Mouse (Mus musculus) B cell, adult 2 months (primary cell): Measurements from ENCODE around the gene Irs3.
A peak's percentile ranks its signal among the peaks of the same experiment; 100 is the strongest.
"Not testable (repeated sequence)": the region's sequence is repeated elsewhere in the genome, so short reads cannot be mapped to it uniquely, and the experiment has no call there.

ENCODE experiments used
- DNase-seq, 2 experiments: peaks; one replicate each; pipeline ENCODE4 v3.0.0; 2022

Gene Irs3

GRCm38 (mm10) chr5:137615347-137615746 lies 30.2 kb downstream of the Irs3 start:
- DNase-seq: no peak

GRCm38 (mm10) chr5:137614921-137615320 lies 30.6 kb downstream of the Irs3 start:
- DNase-seq: not testable (repeated sequence)

GRCm38 (mm10) chr5:137613550-137613949 lies 32.0 kb downstream of the Irs3 start, which contains the start of gene Pcolce:
TSS of gene Pcolce (minus strand) at chr5:137613784.
- DNase-seq: no peak

GRCm38 (mm10) chr5:137613076-137613475 lies 32.4 kb downstream of the Irs3 start:
- DNase-seq: no peak

- no peak for DNase-seq
Observed at GRCm38 (mm10) chr5:137611245-137611602, 34.3 kb downstream of the Irs3 start.

GRCm38 (mm10) chr5:137610548-137611244 lies 34.8 kb downstream of the Irs3 start:
- no peak for DNase-seq

GRCm38 (mm10) chr5:137610056-137610455 lies 35.5 kb downstream of the Irs3 start:
- no peak for DNase-seq

- DNase-seq: no peak
Observed at GRCm38 (mm10) chr5:137609292-137609691, 36.2 kb downstream of the Irs3 start.

GRCm38 (mm10) chr5:137608654-137609190 lies 36.8 kb downstream of the Irs3 start:
- DNase-seq: no peak

- no peak for DNase-seq
Observed at GRCm38 (mm10) chr5:137607860-137608653, 37.5 kb downstream of the Irs3 start.

GRCm38 (mm10) chr5:137601365-137601729 lies 44.2 kb downstream of the Irs3 start:
- peak in 1 of 2 experiments; percentile 24 for DNase-seq

GRCm38 (mm10) chr5:137600619-137601364 lies 44.7 kb downstream of the Irs3 start, which contains the start of gene Mospd3:
TSS of gene Mospd3 (minus strand) at chr5:137601058.
- peak; percentile 98 for DNase-seq

GRCm38 (mm10) chr5:137600281-137600618 lies 45.3 kb downstream of the Irs3 start:
- DNase-seq: no peak

GRCm38 (mm10) chr5:137599600-137599999 lies 45.9 kb downstream of the Irs3 start:
- no peak for DNase-seq

GRCm38 (mm10) chr5:137598100-137598826 lies 47.3 kb downstream of the Irs3 start:
- DNase-seq: no peak

GRCm38 (mm10) chr5:137597625-137598024 lies 47.9 kb downstream of the Irs3 start:
- no peak for DNase-seq

- DNase-seq: peak; percentile 62 to 66
Observed at GRCm38 (mm10) chr5:137596601-137597261, 48.8 kb downstream of the Irs3 start.

GRCm38 (mm10) chr5:137595921-137596320 lies 49.6 kb downstream of the Irs3 start:
- no peak for DNase-seq
